Mouse (Mus musculus) neural tube, embryonic 13.5 days (tissue): ENCODE data around the gene Dab1. TPM values are rescaled to one million over a fixed set of nuclear protein-coding genes. Genes with fewer than 3 reads are reported as not detected.

ENCODE experiments used
- ATAC-seq: fragments of 200-750 bp; cut with Nextera tagmentation; 2 replicates; pipeline ENCODE4 v1.8.0; 2017; ENCODE audit warnings: low read depth, mild to moderate bottlenecking, moderate TSS enrichment, moderate library complexity
- H3K27ac ChIP-seq: fragments of 300-500 bp; sonication (generic); replicated peaks from 2 replicates; pipeline ENCODE4 v1.5.1; 2015; ENCODE audit warnings: moderate library complexity, mild to moderate bottlenecking, inconsistent platforms
- H3K27me3 ChIP-seq: fragments of 300-500 bp; sonication (generic); 2 replicates; pipeline ENCODE4 v1.6.1; 2015; ENCODE audit warnings: mild to moderate bottlenecking, inconsistent platforms
- H3K36me3 ChIP-seq: fragments of 300-500 bp; sonication (generic); 2 replicates; pipeline ENCODE4 v1.6.1; 2015; ENCODE audit warnings: mild to moderate bottlenecking, inconsistent platforms
- H3K4me1 ChIP-seq: fragments of 300-500 bp; sonication (generic); replicated peaks from 2 replicates; pipeline ENCODE4 v1.6.1; 2015; ENCODE audit warnings: inconsistent platforms
- H3K4me2 ChIP-seq: fragments of 300-500 bp; sonication (generic); 2 replicates; pipeline ENCODE4 v1.6.1; 2015; ENCODE audit warnings: inconsistent platforms, mild to moderate bottlenecking, moderate library complexity
- H3K4me3 ChIP-seq: fragments of 300-500 bp; sonication (generic); 2 replicates; pipeline ENCODE4 v1.5.1; 2015; ENCODE audit warnings: mild to moderate bottlenecking, inconsistent platforms
- H3K9ac ChIP-seq: fragments of 300-500 bp; sonication (generic); 2 replicates; pipeline ENCODE4 v1.6.1; 2015; ENCODE audit warnings: moderate library complexity, mild to moderate bottlenecking, inconsistent platforms
- H3K9me3 ChIP-seq: fragments of 300-500 bp; sonication (generic); 2 replicates; pipeline ENCODE4 v1.6.1; 2016; ENCODE audit warnings: inconsistent platforms
- WGBS: fragments of 180-500 bp; shearing (Covaris S2); methylation state at CpG from one replicate; pipeline ENCODE4 v1.1.7; 2015; 5-methylcytosine and 5-hydroxymethylcytosine counted together
- polyA plus RNA-seq: library from polyadenylated mRNA; unstranded; fragments of >200 nt; fragmentation: Nextera tagmentation; extraction: Ambion mirVana; gene quantifications from 2 replicates; pipeline ENCODE4 v1.2.1, GENCODE M21; 2015

Gene Dab1
- polyA plus RNA-seq, 1 experiment from 2014 or later = 46.6 TPM

- Histone ChIP-seq H3K27ac (no peak overlapping the region), H3K9me3 (no peaks in the 10 kb centered on the region), H3K9ac (no peak overlapping the region), H3K27me3 (no peaks in the 10 kb centered on the region), H3K4me2 (no peak overlapping the region), H3K36me3 (no peaks in the 10 kb centered on the region), H3K4me3 (no peak overlapping the region), H3K4me1 (peaks cover 19% of the 10 kb centered on the region)
- 82% methylated on average over 4 of the region's 4 CpGs for WGBS
- ATAC-seq = no peak
Measured at GRCm38 (mm10) chr4:104570523-104570922, 951.4 kb downstream of the Dab1 start.

GRCm38 (mm10) chr4:104572440-104572839 is 953.3 kb downstream of the Dab1 start:
- no peak for ATAC-seq
- Histone ChIP-seq H3K4me3 (no peak overlapping the region), H3K36me3 (no peaks in the 10 kb centered on the region), H3K27me3 (no peaks in the 10 kb centered on the region), H3K4me2 (no peak overlapping the region), H3K27ac (0 out of 2 replicates have a peak overlapping the region, but pooled peaks have one; percentile 25), H3K9me3 (no peaks in the 10 kb centered on the region), H3K9ac (0 out of 2 replicates have a peak overlapping the region, but pooled peaks have one; percentile 9), H3K4me1 (peaks cover 19% of the 10 kb centered on the region)
- 55% methylated on average over 8 of the region's 8 CpGs for WGBS

- no peaks in the 10 kb centered on the region for H3K9me3 ChIP-seq
- no peak overlapping the region for H3K4me3 ChIP-seq
- no peaks in the 10 kb centered on the region for H3K27me3 ChIP-seq
- H3K27ac ChIP-seq = 0 out of 2 replicates have a peak overlapping the region, but pooled peaks have one; percentile 25
- H3K4me2 ChIP-seq = 0 out of 2 replicates have a peak overlapping the region, but pooled peaks have one; percentile 0
- ATAC-seq = peak; percentile 43; the same call in 1 of the 2 replicates
- H3K36me3 ChIP-seq = no peaks in the 10 kb centered on the region
- 47% methylated on average over 7 of the region's 7 CpGs for WGBS
- H3K9ac ChIP-seq = peak overlapping the region; percentile 0; the same call in 1 of the 2 replicates
- H3K4me1 ChIP-seq = peaks cover 19% of the 10 kb centered on the region
Measured at GRCm38 (mm10) chr4:104573419-104573818, 954.3 kb downstream of the Dab1 start.

GRCm38 (mm10) chr4:104578370-104578769 is 959.2 kb downstream of the Dab1 start:
- Histone ChIP-seq H3K27ac (no peak overlapping the region), H3K4me1 (peaks cover 24% of the 10 kb centered on the region), H3K9me3 (no peaks in the 10 kb centered on the region), H3K9ac (no peak overlapping the region), H3K36me3 (no peaks in the 10 kb centered on the region), H3K4me3 (no peak overlapping the region), H3K4me2 (no peak overlapping the region), H3K27me3 (no peaks in the 10 kb centered on the region)
- ATAC-seq = peak; percentile 56; the same call in 1 of the 2 replicates
- WGBS = 40% methylated on average over 3 of the region's 3 CpGs

- no peak overlapping the region for H3K4me3 ChIP-seq
- 86% methylated on average over 5 of the region's 5 CpGs for WGBS
- no peaks in the 10 kb centered on the region for H3K36me3 ChIP-seq
- no peaks in the 10 kb centered on the region for H3K9me3 ChIP-seq
- ATAC-seq = no peak
- peaks cover 16% of the 10 kb centered on the region for H3K4me1 ChIP-seq
- H3K4me2 ChIP-seq = no peak overlapping the region
- H3K27ac ChIP-seq = no peak overlapping the region
- no peak overlapping the region for H3K9ac ChIP-seq
- no peaks in the 10 kb centered on the region for H3K27me3 ChIP-seq
Measured at GRCm38 (mm10) chr4:104579946-104580544, 960.9 kb downstream of the Dab1 start.

- Histone ChIP-seq H3K9ac (no peak overlapping the region), H3K36me3 (no peaks in the 10 kb centered on the region), H3K27ac (no peak overlapping the region), H3K27me3 (no peaks in the 10 kb centered on the region), H3K9me3 (no peaks in the 10 kb centered on the region), H3K4me2 (no peak overlapping the region), H3K4me1 (peaks cover 16% of the 10 kb centered on the region), H3K4me3 (no peak overlapping the region)
- ATAC-seq = no peak
- 43% methylated on average over 5 of the region's 5 CpGs for WGBS
Measured at GRCm38 (mm10) chr4:104582726-104583125, 963.6 kb downstream of the Dab1 start.

GRCm38 (mm10) chr4:104587826-104588225 is 968.7 kb downstream of the Dab1 start:
- H3K9me3 ChIP-seq = no peaks in the 10 kb centered on the region
- WGBS = 42% methylated on average over 2 of the region's 2 CpGs
- no peak overlapping the region for H3K4me2 ChIP-seq
- ATAC-seq = no peak
- H3K4me1 ChIP-seq = peaks cover 20% of the 10 kb centered on the region
- no peak overlapping the region for H3K9ac ChIP-seq
- H3K4me3 ChIP-seq = no peak overlapping the region
- no peaks in the 10 kb centered on the region for H3K36me3 ChIP-seq
- H3K27ac ChIP-seq = no peak overlapping the region
- no peaks in the 10 kb centered on the region for H3K27me3 ChIP-seq

- Histone ChIP-seq H3K36me3 (no peaks in the 10 kb centered on the region), H3K27ac (no peak overlapping the region), H3K4me3 (no peak overlapping the region), H3K9me3 (no peaks in the 10 kb centered on the region), H3K4me2 (no peak overlapping the region), H3K9ac (no peak overlapping the region), H3K27me3 (no peaks in the 10 kb centered on the region), H3K4me1 (peaks cover under 1% of the 10 kb centered on the region; the same call in 1 of the 2 replicates)
- ATAC-seq = no peak
- 95% methylated on average over 7 of the region's 7 CpGs for WGBS
Measured at GRCm38 (mm10) chr4:104596936-104597335, 977.8 kb downstream of the Dab1 start.

GRCm38 (mm10) chr4:104597490-104598465 is 978.6 kb downstream of the Dab1 start:
- H3K27me3 ChIP-seq = no peaks in the 10 kb centered on the region
- no peak overlapping the region for H3K27ac ChIP-seq
- no peak for ATAC-seq
- H3K4me3 ChIP-seq = no peak overlapping the region
- no peak overlapping the region for H3K4me2 ChIP-seq
- no peak overlapping the region for H3K9ac ChIP-seq
- H3K4me1 ChIP-seq = no peaks in the 10 kb centered on the region
- no peaks in the 10 kb centered on the region for H3K9me3 ChIP-seq
- WGBS = 72% methylated on average over 6 of the region's 6 CpGs
- no peaks in the 10 kb centered on the region for H3K36me3 ChIP-seq

GRCm38 (mm10) chr4:104602804-104603203 is 983.6 kb downstream of the Dab1 start:
- ATAC-seq = no peak
- Histone ChIP-seq H3K36me3 (no peaks in the 10 kb centered on the region), H3K9me3 (no peaks in the 10 kb centered on the region), H3K4me2 (no peak overlapping the region), H3K27ac (no peak overlapping the region), H3K27me3 (no peaks in the 10 kb centered on the region), H3K4me3 (no peak overlapping the region), H3K9ac (no peak overlapping the region), H3K4me1 (peaks cover 8% of the 10 kb centered on the region)
- 89% methylated on average over 8 of the region's 8 CpGs for WGBS

GRCm38 (mm10) chr4:104604298-104604697 is 985.1 kb downstream of the Dab1 start:
- ATAC-seq = no peak
- H3K9ac ChIP-seq = no peak overlapping the region
- 91% methylated on average over 2 of the region's 2 CpGs for WGBS
- no peaks in the 10 kb centered on the region for H3K27me3 ChIP-seq
- no peak overlapping the region for H3K27ac ChIP-seq
- peaks cover 10% of the 10 kb centered on the region for H3K4me1 ChIP-seq
- H3K36me3 ChIP-seq = no peaks in the 10 kb centered on the region
- no peak overlapping the region for H3K4me3 ChIP-seq
- no peak overlapping the region for H3K4me2 ChIP-seq
- no peaks in the 10 kb centered on the region for H3K9me3 ChIP-seq

- peaks cover 10% of the 10 kb centered on the region for H3K4me1 ChIP-seq
- no peaks in the 10 kb centered on the region for H3K36me3 ChIP-seq
- no peaks in the 10 kb centered on the region for H3K9me3 ChIP-seq
- ATAC-seq = no peak
- H3K27ac ChIP-seq = no peak overlapping the region
- no peak overlapping the region for H3K4me3 ChIP-seq
- H3K4me2 ChIP-seq = no peak overlapping the region
- no peaks in the 10 kb centered on the region for H3K27me3 ChIP-seq
- H3K9ac ChIP-seq = no peak overlapping the region
- 30% methylated on average over 8 of the region's 8 CpGs for WGBS
Measured at GRCm38 (mm10) chr4:104606881-104607280, 987.7 kb downstream of the Dab1 start.
